Mouse (Mus musculus) cerebellum, adult 2 months (tissue): ENCODE measurements at regions not wholly inside any gene's neighbourhood (a gene's known extent, or its start where the extent isn't known, plus 50 kb on each side); places are given as distances from the start of the nearest gene placed in this dataset.

Experiments
- CTCF ChIP-seq: fragments of 200-500 bp; IDR thresholded peaks from 2 replicates; pipeline ENCODE4 v1.5.1; 2011; ENCODE audit warnings: low read depth, mild to moderate bottlenecking, control low read depth, low read length, moderate library complexity, borderline replicate concordance; ENCODE audit not compliant: insufficient read depth
- POLR2A ChIP-seq: fragments of 200-500 bp; IDR thresholded peaks from 2 replicates; pipeline ENCODE4 v1.6.1; 2011; ENCODE audit warnings: low read length, control low read depth, borderline replicate concordance; ENCODE audit not compliant: insufficient read depth

DNA sequence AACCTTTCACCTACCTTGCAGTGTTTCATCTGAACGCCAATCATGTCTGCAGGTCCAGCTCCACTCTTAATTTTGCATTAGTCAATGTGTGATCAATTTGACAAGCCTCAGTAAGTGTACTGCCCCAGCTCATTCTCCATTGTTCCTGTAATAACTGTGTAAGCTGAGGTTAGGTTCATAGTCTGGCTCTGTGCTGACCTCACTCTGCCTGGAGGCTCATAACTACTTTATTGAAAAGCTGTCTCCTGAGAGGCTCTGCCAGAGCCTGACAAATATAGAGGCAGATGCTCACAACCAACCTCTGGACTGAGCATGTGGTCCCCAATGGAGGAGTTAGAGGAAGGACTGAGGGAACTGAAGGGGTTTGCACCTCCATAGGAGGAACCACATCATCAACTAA is 174.3 kb downstream of the Rad51ap2 start:
- TF ChIP-seq CTCF (no peak), POLR2A (no peak)
